Mouse (Mus musculus): ENCODE measurements around the gene Zdhhc18. TPM values are rescaled to one million over a fixed set of nuclear protein-coding genes. Genes with fewer than 3 reads are reported as not detected.

Zdhhc18 gene
- polyA plus RNA-seq, 1 experiment: 17.2 TPM

DNA sequence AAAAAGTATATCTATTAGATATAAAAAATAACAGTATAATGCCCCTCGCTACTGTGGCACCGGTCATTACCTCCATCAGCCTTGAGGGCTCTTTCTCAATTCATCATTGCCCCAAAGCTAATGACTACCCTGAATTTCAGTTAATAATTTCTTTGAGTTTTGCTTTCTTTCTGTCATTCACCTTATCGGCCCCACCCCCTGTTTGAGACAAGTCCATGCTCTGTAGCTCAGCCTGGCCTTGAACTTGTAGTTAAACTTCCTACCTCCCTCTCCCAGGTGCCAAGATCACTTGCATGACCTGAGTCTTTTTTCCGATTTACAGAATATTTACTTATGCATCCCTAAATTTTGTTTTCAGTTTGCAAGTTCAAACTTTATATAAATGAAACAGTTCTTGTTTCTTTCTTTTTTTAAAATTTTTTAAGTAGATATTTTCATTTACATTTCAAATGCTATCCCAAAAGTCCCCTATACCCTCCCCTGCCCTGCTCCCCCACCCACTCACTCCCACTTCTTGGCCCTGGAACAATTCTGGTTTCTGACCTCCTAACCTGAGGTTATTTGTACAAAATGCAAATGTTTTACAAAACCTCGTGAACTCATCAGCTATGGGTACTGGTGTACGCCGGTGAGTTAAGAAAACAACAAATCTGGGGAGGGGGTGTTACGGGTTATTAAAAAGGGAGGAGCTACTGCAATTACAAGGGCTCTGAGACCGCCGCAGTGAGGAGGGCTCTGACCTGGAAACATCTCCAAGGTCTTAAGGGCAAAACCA, 80.5 kb downstream of the Zdhhc18 start:
- no peak for TF ChIP-seq GATA1 (IDR thresholded peaks at IDR 0.05; ENCODE audit: low read length)

- TF ChIP-seq GATA1 (IDR thresholded peaks at IDR 0.05; ENCODE audit: low read length): no peak
Observed at GRCm38 (mm10) chr4:133567251-133567650, 82.7 kb downstream of the Zdhhc18 start.

DNA sequence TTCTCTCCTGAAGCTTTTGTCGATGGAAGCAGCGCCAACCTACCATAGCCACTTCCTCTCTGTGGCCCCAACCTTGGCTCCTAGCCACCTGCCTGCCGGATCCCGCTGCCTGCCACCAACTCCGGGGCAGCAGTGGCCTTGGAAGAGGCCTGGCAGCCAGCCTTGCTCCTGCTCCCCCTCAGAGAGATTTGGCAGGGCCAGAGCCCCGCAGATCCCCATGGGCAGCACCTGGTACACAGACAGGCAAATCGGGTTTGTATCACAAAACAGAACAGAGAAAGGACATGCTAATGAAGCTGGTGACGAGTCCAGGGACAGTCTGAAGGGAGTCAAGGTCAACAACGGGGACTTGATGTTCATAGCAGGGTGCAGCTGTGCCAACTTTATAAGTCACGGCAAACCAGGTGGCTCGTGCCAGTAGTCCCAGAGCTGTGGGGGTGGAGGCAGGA, 86.8 kb downstream of the Zdhhc18 start:
- no peak for TF ChIP-seq GATA1 (IDR thresholded peaks at IDR 0.05; ENCODE audit: low read length)

DNA sequence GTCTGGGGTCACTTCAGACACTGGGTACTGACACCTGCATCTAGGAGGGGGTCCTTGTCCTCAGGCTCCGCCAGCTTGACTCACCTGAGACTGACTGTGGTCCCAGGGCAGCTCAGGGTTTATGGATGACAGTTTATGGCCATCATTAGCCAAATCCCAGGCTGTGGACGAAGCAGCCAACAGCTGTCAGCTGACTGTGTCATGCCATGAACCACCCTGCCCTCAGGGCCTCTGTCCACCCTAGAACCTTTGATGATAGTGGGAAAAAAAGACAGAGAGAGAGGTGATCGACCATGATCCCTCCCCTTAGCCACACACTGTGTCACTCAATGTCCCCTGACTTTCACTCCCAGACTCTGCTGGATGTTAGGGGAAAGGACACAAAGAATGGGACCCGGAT, 88.3 kb downstream of the Zdhhc18 start:
- no peak for TF ChIP-seq GATA1 (IDR thresholded peaks at IDR 0.05; ENCODE audit: low read length)

DNA sequence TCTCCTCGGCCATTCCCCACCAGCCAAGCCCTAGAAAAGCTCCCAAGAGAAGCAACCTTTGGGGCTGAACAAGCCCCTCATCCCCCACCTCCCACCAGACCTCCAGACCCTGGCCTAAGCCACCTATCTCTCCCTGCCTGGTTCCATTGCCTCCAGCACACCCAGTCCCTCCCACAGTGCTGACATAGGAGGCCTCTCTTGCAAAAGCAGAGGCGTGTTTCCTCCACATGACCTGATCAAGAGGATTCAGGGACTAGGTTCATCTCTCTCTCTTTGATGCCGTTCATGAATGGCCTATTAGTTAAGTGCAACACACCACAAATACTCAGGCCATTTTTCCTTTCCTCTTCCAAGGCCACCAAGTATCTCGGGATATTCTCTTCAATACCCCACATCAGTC, 90.1 kb downstream of the Zdhhc18 start:
- no peak for TF ChIP-seq GATA1 (IDR thresholded peaks at IDR 0.05; ENCODE audit: low read length)

GRCm38 (mm10) chr4:133557041-133557717, 92.8 kb downstream of the Zdhhc18 start:
- TF ChIP-seq GATA1 (IDR thresholded peaks at IDR 0.05; ENCODE audit: low read length): no peak

Other genes starting within 250 kb of the Zdhhc18 start
- gene Tent5b, start 170.0 kb downstream of the Zdhhc18 start, polyA plus RNA-seq (2012): 0.03 TPM in 1 of 2 replicates, not detected in the other
- gene Trnp1, start 151.6 kb downstream of the Zdhhc18 start, polyA plus RNA-seq (2012): not detected in 2 replicates
- not detected in 2 replicates for gene Kdf1, start 131.2 kb downstream of the Zdhhc18 start, polyA plus RNA-seq (2012)
- gene Nudc, start 104.2 kb downstream of the Zdhhc18 start, polyA plus RNA-seq (2012): 653 and 930 TPM in 2 replicates
- not detected in 2 replicates for gene Nr0b2, start 96.8 kb downstream of the Zdhhc18 start, polyA plus RNA-seq (2012)
- gene Gpatch3, start 75.4 kb downstream of the Zdhhc18 start, polyA plus RNA-seq (2012): 12.4 and 13.5 TPM in 2 replicates
- gene Gpn2, start 65.8 kb downstream of the Zdhhc18 start, polyA plus RNA-seq (2012): 57.7 and 66.6 TPM in 2 replicates
- 2.4 and 2.5 TPM in 2 replicates for gene Sfn, start 48.0 kb downstream of the Zdhhc18 start, polyA plus RNA-seq (2012)
- 16.3 and 17.6 TPM in 2 replicates for gene Pigv, start 22.5 kb upstream of the Zdhhc18 start, polyA plus RNA-seq (2012)
- gene Arid1a, start 106.6 kb upstream of the Zdhhc18 start, polyA plus RNA-seq (2012): 109 and 180 TPM in 2 replicates
- 2.4 and 3.7 TPM in 2 replicates for gene Rps6ka1, start 237.6 kb upstream of the Zdhhc18 start, polyA plus RNA-seq (2012)